Mouse (Mus musculus) brain, adult 10 weeks (tissue): ENCODE data around the gene Ctsll3. TPM values are rescaled to one million over a fixed set of nuclear protein-coding genes. Genes with fewer than 3 reads are reported as not detected.

Experiments
- polyA plus RNA-seq: library from polyadenylated mRNA; stranded (reverse); fragments of 350-450 nt; fragmentation: Illumina TruSeq; extraction: RNeasy Lipid Tissue Mini Kit (QIAGEN cat#74804); gene quantifications from one replicate; pipeline ENCODE4 v1.2.3, GENCODE M21; 2015; ENCODE audit warnings: low read depth, low replicate concordance

The Ctsll3 gene
- polyA plus RNA-seq, result not detected

GRCm38 (mm10) chr13:60802749-60803148, at the start of gene Ctsll3:
TSS of gene Ctsll3 (minus strand) at chr13:60802849.

DNA sequence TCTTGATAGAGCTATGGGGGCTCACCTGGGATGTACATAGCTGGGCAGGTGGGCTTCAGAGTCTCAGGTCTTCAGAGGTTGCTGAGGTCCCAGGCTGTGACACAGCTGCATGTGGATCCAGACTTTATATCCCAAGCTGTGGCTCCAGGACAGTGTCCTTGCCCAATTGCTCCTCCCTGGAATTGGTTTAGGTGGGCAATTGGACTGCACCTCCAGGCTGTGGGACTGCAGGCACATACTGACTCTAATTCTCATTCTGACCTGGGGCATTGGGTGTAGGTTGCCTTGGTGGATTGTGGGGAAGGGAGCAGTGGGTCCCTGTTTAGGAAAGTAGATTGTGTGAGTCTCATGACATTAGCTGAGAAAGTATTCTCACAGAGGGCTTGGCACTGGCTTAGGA, 16.4 kb downstream of the Ctsll3 start, which contains the start of gene BC051665:
TSS of gene BC051665 (minus strand) at position 101 of the 400 bp plus-strand sequence.

Other genes with a start within 250 kb of the Ctsll3 start
- gene Dapk1, start 200.9 kb downstream of the Ctsll3 start, polyA plus RNA-seq, result 44.5 TPM
- gene BC051665, start 16.5 kb downstream of the Ctsll3 start, polyA plus RNA-seq, result not detected
- 0.40 TPM for gene 4930486L24Rik, start 61.6 kb upstream of the Ctsll3 start, polyA plus RNA-seq
- not detected for gene Gm49392, start 94.0 kb upstream of the Ctsll3 start, polyA plus RNA-seq
- 1.7 TPM for gene Ctla2b, start 94.6 kb upstream of the Ctsll3 start, polyA plus RNA-seq
- gene Tpbpb, start 102.0 kb upstream of the Ctsll3 start, polyA plus RNA-seq, result not detected
- not detected for gene Gm49393, start 132.7 kb upstream of the Ctsll3 start, polyA plus RNA-seq
- gene Gm49391, start 133.7 kb upstream of the Ctsll3 start, polyA plus RNA-seq, result 0.54 TPM
- 12.0 TPM for gene Ctla2a, start 133.8 kb upstream of the Ctsll3 start, polyA plus RNA-seq
- not detected for gene Tpbpa, start 139.1 kb upstream of the Ctsll3 start, polyA plus RNA-seq
- not detected for gene Ctsj, start 203.1 kb upstream of the Ctsll3 start, polyA plus RNA-seq
- not detected for gene Ctsq, start 237.8 kb upstream of the Ctsll3 start, polyA plus RNA-seq